Mouse (Mus musculus): ENCODE results near the gene Snhg11. TPM values are rescaled to one million over a fixed set of nuclear protein-coding genes. Genes with fewer than 3 reads are reported as not detected.

The Snhg11 gene
- total RNA-seq, 4 experiments from 2014 or later = 0.19 to 0.47 (median 0.25) TPM

Other genes starting within 250 kb of the Snhg11 start
- gene Tgm2, start 229.2 kb upstream of the Snhg11 start, total RNA-seq (2022) = 100 to 1,000 TPM; 211 to 296 (median 238) TPM
- gene D630003M21Rik, start 146.4 kb upstream of the Snhg11 start, total RNA-seq (2022) = 1 to 10 TPM; 4.7 to 6.3 (median 5.5) TPM
- not detected for gene Bpi, start 117.5 kb upstream of the Snhg11 start, total RNA-seq (2022)
- gene Lbp, start 69.1 kb upstream of the Snhg11 start, total RNA-seq (2022) = 1 to 10 TPM; 3.7 to 7.8 (median 5.6) TPM
- 10 to 100 TPM; 35.3 to 41.3 (median 38.6) TPM for gene Ralgapb, start 34.2 kb downstream of the Snhg11 start, total RNA-seq (2022)
- gene Adig, start 127.0 kb downstream of the Snhg11 start, total RNA-seq (2022) = 10 to 100 TPM in 1 of 4 experiments, 1 to 10 TPM in 3; 3.6 to 11.6 (median 6.1) TPM
- not detected for gene Arhgap40, start 137.2 kb downstream of the Snhg11 start, total RNA-seq (2022)
- gene Slc32a1, start 235.1 kb downstream of the Snhg11 start, total RNA-seq (2022) = not detected
- 1 to 10 TPM; 5.0 to 6.4 (median 6.3) TPM for gene Actr5, start 249.2 kb downstream of the Snhg11 start, total RNA-seq (2022)